29 mouse cellular contexts compared by ENCODE assay signal in the genomic region with DNA sequence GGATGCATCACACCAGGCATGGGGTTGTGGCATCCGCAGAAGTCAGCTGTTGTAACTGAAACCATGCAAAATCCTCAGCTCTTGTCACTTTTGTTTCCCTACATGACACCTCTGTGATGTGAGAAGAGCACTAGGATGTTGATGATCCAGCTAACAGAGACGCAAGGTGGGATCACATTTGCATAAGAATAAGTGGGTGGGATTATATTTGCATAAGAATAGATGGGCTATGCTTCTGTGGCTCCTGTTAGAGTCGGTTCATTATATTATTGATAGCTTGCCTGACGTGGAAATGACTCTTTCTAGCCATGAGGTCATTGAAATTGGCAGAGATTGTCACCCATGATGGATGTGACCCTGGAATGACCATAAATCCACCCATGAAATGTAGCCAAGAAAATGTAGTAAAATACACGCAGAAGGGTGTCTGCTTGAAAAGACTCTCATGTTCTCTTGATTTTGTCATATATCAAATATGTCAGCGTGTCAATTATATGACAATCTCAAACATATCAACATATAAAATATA.
DNase-seq lines count a peak whose midpoint lies in the region; ATAC-seq lines count a peak whose summit lies in the region.
"Had no signal": no experiment of that assay in that cellular context is flagged by ENCODE, and none has a peak within 500 bp of the region (broad histone marks: within the 10 kb centered on the region; RNA-seq: fewer than 3 reads in every experiment).

No protein-coding gene starts in this region.

- no peaks in the 10 kb centered on the region for H3K27me3 ChIP-seq in forebrain, embryonic 16.5 days (replicated peaks; ENCODE audit: control insufficient read depth, insufficient read depth, low read length)
- no peaks in the 10 kb centered on the region for H3K27me3 ChIP-seq in forebrain, embryonic 11.5 days (ENCODE audit: control insufficient read depth, insufficient read depth, low read length)
- no peaks in the 10 kb centered on the region for H3K27me3 ChIP-seq in neural tube, embryonic 12.5 days (replicated peaks)
- no peaks in the 10 kb centered on the region for H3K27me3 ChIP-seq in neural tube, embryonic 15.5 days (replicated peaks)
- H3K27me3 ChIP-seq: embryonic facial prominence, embryonic 15.5 days; intestine, embryonic 15.5 days; limb, embryonic 12.5 days; liver, embryonic 12.5 days; midbrain, embryonic 13.5 days; neural tube, embryonic 13.5 days; Patski had no signal

- WGBS in forebrain, embryonic 16.5 days: 35% methylated on average over 6 of the region's 6 CpGs
- 48% methylated on average over 6 of the region's 6 CpGs for WGBS in forebrain, embryonic 11.5 days
- 35% methylated on average over 6 of the region's 6 CpGs for WGBS in neural tube, embryonic 12.5 days
- WGBS in neural tube, embryonic 15.5 days: 30% methylated on average over 6 of the region's 6 CpGs

- H3K36me3 ChIP-seq in forebrain, embryonic 16.5 days (ENCODE audit: control insufficient read depth, insufficient read depth): no peaks in the 10 kb centered on the region
- no peaks in the 10 kb centered on the region for H3K36me3 ChIP-seq in forebrain, embryonic 11.5 days (ENCODE audit: control insufficient read depth, insufficient read depth, low read length)
- H3K36me3 ChIP-seq in neural tube, embryonic 12.5 days: no peaks in the 10 kb centered on the region
- H3K36me3 ChIP-seq in neural tube, embryonic 15.5 days: no peaks in the 10 kb centered on the region
- H3K36me3 ChIP-seq: embryonic facial prominence, embryonic 15.5 days; G1E; intestine, embryonic 15.5 days; limb, embryonic 12.5 days; liver, embryonic 12.5 days; midbrain, embryonic 13.5 days; neural tube, embryonic 13.5 days had no signal

- H3K4me2 ChIP-seq in forebrain, embryonic 16.5 days (ENCODE audit: low read length): no peak overlapping the region
- no peak overlapping the region for H3K4me2 ChIP-seq in forebrain, embryonic 11.5 days (ENCODE audit: low read depth, low read length, severe bottlenecking)
- no peak overlapping the region for H3K4me2 ChIP-seq in neural tube, embryonic 12.5 days (replicated peaks)
- no peak overlapping the region for H3K4me2 ChIP-seq in neural tube, embryonic 15.5 days
- H3K4me2 ChIP-seq: embryonic facial prominence, embryonic 15.5 days; heart, embryonic 11.5 days; intestine, embryonic 15.5 days; limb, embryonic 12.5 days; liver, embryonic 12.5 days; midbrain, embryonic 13.5 days; neural tube, embryonic 13.5 days had no signal

- H3K9me3 ChIP-seq in forebrain, embryonic 16.5 days (ENCODE audit: control insufficient read depth, low read length): no peaks in the 10 kb centered on the region
- no peaks in the 10 kb centered on the region; the same call in 1 of the 2 replicates for H3K9me3 ChIP-seq in forebrain, embryonic 11.5 days (ENCODE audit: control insufficient read depth, low read length)
- H3K9me3 ChIP-seq in neural tube, embryonic 12.5 days: 0 out of 2 replicates have a peak, but pooled peaks cover 6% of the 10 kb centered on the region
- H3K9me3 ChIP-seq in neural tube, embryonic 15.5 days (replicated peaks): 0 out of 2 replicates have a peak, but pooled peaks cover 7% of the 10 kb centered on the region
- H3K9me3 ChIP-seq: G1E; intestine, embryonic 15.5 days; liver, embryonic 12.5 days had no signal

- no peak overlapping the region for H3K9ac ChIP-seq in forebrain, embryonic 16.5 days (replicated peaks; ENCODE audit: low read depth, low read length)
- no peak overlapping the region for H3K9ac ChIP-seq in forebrain, embryonic 11.5 days (ENCODE audit: low read length)
- H3K9ac ChIP-seq in neural tube, embryonic 12.5 days: no peak overlapping the region
- no peak overlapping the region for H3K9ac ChIP-seq in neural tube, embryonic 15.5 days (replicated peaks)
- H3K9ac ChIP-seq: embryonic facial prominence, embryonic 15.5 days; intestine, embryonic 15.5 days; limb, embryonic 12.5 days; liver, embryonic 12.5 days; midbrain, embryonic 13.5 days; neural tube, embryonic 13.5 days had no signal

- peak overlapping the region; percentile 75 for H3K27ac ChIP-seq in forebrain, embryonic 16.5 days (ENCODE audit: low read length)
- no peak overlapping the region for H3K27ac ChIP-seq in forebrain, embryonic 11.5 days (ENCODE audit: low read depth, low read length)
- no peak overlapping the region for H3K27ac ChIP-seq in neural tube, embryonic 12.5 days
- H3K27ac ChIP-seq in neural tube, embryonic 15.5 days (replicated peaks): no peak overlapping the region
- H3K27ac ChIP-seq: embryonic facial prominence, embryonic 15.5 days; intestine, embryonic 15.5 days; limb, embryonic 12.5 days; liver, embryonic 12.5 days; midbrain, embryonic 13.5 days; neural tube, embryonic 13.5 days had no signal

- DNase-seq in adrenal gland, adult 2 months: peak; percentile 68
- DNase-seq in adrenal gland, postnatal 25 days: no peak
- no peak for DNase-seq in forebrain, embryonic 11.5 days (ENCODE audit: low spot score)
- no peak for DNase-seq in kidney, postnatal 25 days
- DNase-seq: cerebellum, adult 8-10 months; cerebellum, postnatal 36 days; gastrocnemius, postnatal 14 days; heart, adult 11 months; kidney, adult 8-10 months; kidney, postnatal 14 days; layer of hippocampus, postnatal 36 days; lung, adult 18-20 months; lung, postnatal 10 days; right cerebral cortex, postnatal 4 days; thymus, postnatal 14 days had no signal

- peak; percentile 31; the same call in 1 of the 2 replicates for ATAC-seq in forebrain, embryonic 16.5 days
- no peak for ATAC-seq in forebrain, embryonic 11.5 days (replicated peaks; ENCODE audit: low FRiP score)
- ATAC-seq in neural tube, embryonic 12.5 days (ENCODE audit: low FRiP score, low read depth): peak; percentile 23; the same call in 1 of the 2 replicates
- no peak for ATAC-seq in neural tube, embryonic 15.5 days (ENCODE audit: low FRiP score)
- no peak for ATAC-seq in erythroid progenitor cell, adult 5-6 weeks (replicated peaks; ENCODE audit: low FRiP score, poor library complexity, severe bottlenecking)
- ATAC-seq: intestine, embryonic 15.5 days; liver, embryonic 12.5 days; midbrain, embryonic 13.5 days; Patski had no signal

- no peaks in the 10 kb centered on the region for H3K4me1 ChIP-seq in forebrain, embryonic 16.5 days (replicated peaks; ENCODE audit: control insufficient read depth, insufficient read depth, low read length)
- no peaks in the 10 kb centered on the region for H3K4me1 ChIP-seq in forebrain, embryonic 11.5 days (replicated peaks; ENCODE audit: control insufficient read depth, insufficient read depth, low read length)
- H3K4me1 ChIP-seq in neural tube, embryonic 12.5 days: peaks cover 3% of the 10 kb centered on the region; the same call in 1 of the 2 replicates
- no peaks in the 10 kb centered on the region for H3K4me1 ChIP-seq in neural tube, embryonic 15.5 days
- H3K4me1 ChIP-seq: embryonic facial prominence, embryonic 15.5 days; intestine, embryonic 15.5 days; limb, embryonic 12.5 days; liver, embryonic 12.5 days; neural tube, embryonic 13.5 days had no signal

- H3K4me3 ChIP-seq in forebrain, embryonic 16.5 days (replicated peaks; ENCODE audit: low read length): no peak overlapping the region
- H3K4me3 ChIP-seq in forebrain, embryonic 11.5 days (ENCODE audit: low read depth, low read length): no peak overlapping the region
- H3K4me3 ChIP-seq in neural tube, embryonic 12.5 days: no peak overlapping the region
- no peak overlapping the region for H3K4me3 ChIP-seq in neural tube, embryonic 15.5 days (replicated peaks)
- H3K4me3 ChIP-seq: embryonic facial prominence, embryonic 15.5 days; intestine, embryonic 15.5 days; layer of hippocampus, adult 2 months; limb, embryonic 12.5 days; liver, embryonic 12.5 days; midbrain, embryonic 13.5 days; neural tube, embryonic 13.5 days had no signal

Comparison
In these comparisons a context has a peak if more than half of its experiments do, and no peak if none do; other contexts are left out.
1. ATAC-seq: peak in forebrain, embryonic 16.5 days (single experiment) and neural tube, embryonic 12.5 days (single experiment); none in forebrain, embryonic 11.5 days (single experiment), neural tube, embryonic 15.5 days (single experiment) and erythroid progenitor cell, adult 5-6 weeks (single experiment).